ENCODE assay signal across 8 mouse cellular contexts in genomic region chr17:36257241-36257947, GRCm38 (mm10). TPM values are rescaled to one million over a fixed set of nuclear protein-coding genes. Genes with fewer than 3 reads are reported as not detected.
A peak's percentile ranks its signal among the peaks of the same experiment; 100 is the strongest.
DNase-seq lines count a peak whose midpoint lies in the region; ATAC-seq lines count a peak whose summit lies in the region.

No protein-coding gene starts in this region.

- peak; percentile 97 for ATAC-seq in hindbrain, embryonic 14.5 days (ENCODE audit: low FRiP score)

- H3K9ac ChIP-seq in hindbrain, embryonic 14.5 days, result peak overlapping the region; percentile 85

- peak overlapping the region; percentile 82 for H3K4me3 ChIP-seq in hindbrain, embryonic 14.5 days (replicated peaks; ENCODE audit: low read length)

- no peaks in the 10 kb centered on the region for H3K9me3 ChIP-seq in hindbrain, embryonic 14.5 days (ENCODE audit: control insufficient read depth, low read length)

- H3K27ac ChIP-seq in hindbrain, embryonic 14.5 days, result peak overlapping the region; percentile 91

- H3K4me1 ChIP-seq in hindbrain, embryonic 14.5 days (replicated peaks; ENCODE audit: control insufficient read depth, insufficient read depth, low read length), result no peaks in the 10 kb centered on the region; the same call in 1 of the 2 replicates

- under 1% methylated on average over 36 of the region's 37 CpGs for WGBS in hindbrain, embryonic 14.5 days

- H3K4me2 ChIP-seq in hindbrain, embryonic 14.5 days (replicated peaks), result peak overlapping the region; percentile 57

- DNase-seq in R1 (ENCODE audit: low read depth, low spot score), result peak; percentile 80
- peak; percentile 88 for DNase-seq in cerebellum, postnatal 36 days
- DNase-seq in frontal cortex, postnatal 36 days (ENCODE audit: low spot score in 2 of 2), result peak; percentile 80 to 88
- peak; percentile 83 for DNase-seq in hindbrain, embryonic 14.5 days (ENCODE audit: low spot score)
- peak; percentile 78 to 79 for DNase-seq in layer of hippocampus, postnatal 36 days
- DNase-seq in lung, postnatal 25 days (ENCODE audit: low spot score), result peak; percentile 90
- peak; percentile 74 for DNase-seq in retina, embryonic 14.5 days (ENCODE audit: low spot score)
- peak; percentile 80 to 87 for DNase-seq in thymus, postnatal 36 days

- no peaks in the 10 kb centered on the region for H3K27me3 ChIP-seq in hindbrain, embryonic 14.5 days (ENCODE audit: control insufficient read depth, insufficient read depth, low read length)

- H3K36me3 ChIP-seq in hindbrain, embryonic 14.5 days (replicated peaks; ENCODE audit: control insufficient read depth, insufficient read depth), result peaks cover 40% of the 10 kb centered on the region

RNA-seq across cellular contexts. Expression of gene Rpp21, which starts 0.5 kb away (rescaled TPM):
- 132 and 151 TPM in 2 replicates for polyA plus RNA-seq in hindbrain, embryonic 14.5 days (2014; fragmentation: Nextera tagmentation; extraction: Ambion mirVana)
- total RNA-seq in layer of hippocampus, postnatal 36 days (2021), result 10 to 100 TPM; 43.3 to 44.5 TPM

RNA-seq across cellular contexts. Expression of gene Trim39, which starts 14.7 kb away (rescaled TPM):
- polyA plus RNA-seq in hindbrain, embryonic 14.5 days (2014; fragmentation: Nextera tagmentation; extraction: Ambion mirVana), result 19.7 and 19.8 TPM in 2 replicates
- 10 to 100 TPM; 21.2 to 23.7 TPM for total RNA-seq in layer of hippocampus, postnatal 36 days (2021)

RNA-seq across cellular contexts. Expression of gene H2-M10.2, which starts 28.9 kb away (rescaled TPM):
- polyA plus RNA-seq in hindbrain, embryonic 14.5 days (2014; fragmentation: Nextera tagmentation; extraction: Ambion mirVana), result 0.18 and 0.23 TPM in 2 replicates
- total RNA-seq in layer of hippocampus, postnatal 36 days (2021), result not detected

Comparison
In these comparisons a context has a peak if more than half of its experiments do, and no peak if none do; other contexts are left out.
1. Peak in every context shown above with its lines: DNase-seq, ATAC-seq, H3K4me3 ChIP-seq and H3K27ac ChIP-seq.